Mouse (Mus musculus) heart, postnatal 0 days (tissue): ENCODE data around the gene Gpr84.

Source experiments
- CTCF ChIP-seq: IDR thresholded peaks from 2 replicates; pipeline ENCODE4 v1.5.1; 2016; ENCODE audit warnings: antibody characterized with exemption, control low read depth, low read depth
- EP300 ChIP-seq: IDR thresholded peaks from 2 replicates; pipeline ENCODE4 v1.6.1; 2016; ENCODE audit warnings: antibody characterized with exemption, low read depth

- TF ChIP-seq EP300, result no peak
- no peak for TF ChIP-seq CTCF
Observed at GRCm38 (mm10) chr15:103318201-103318816, 7.9 kb upstream of the Gpr84 start.
